Mouse (Mus musculus) heart, embryonic 15.5 days (tissue): ENCODE results near the gene Gm20532. TPM values are rescaled to one million over a fixed set of nuclear protein-coding genes. Genes with fewer than 3 reads are reported as not detected.

ENCODE experiments used
- ATAC-seq: fragments of 200-750 bp; cut with Nextera tagmentation; replicated peaks from 2 replicates; pipeline ENCODE4 v1.8.0; 2017; ENCODE audit warnings: low read depth, moderate TSS enrichment; ENCODE audit not compliant: insufficient number of reproducible peaks, insufficient read depth, low FRiP score
- H3K27ac ChIP-seq: fragments of 300-500 bp; sonication (generic); 2 replicates; pipeline ENCODE4 v1.5.1; 2015; ENCODE audit warnings: mild to moderate bottlenecking, inconsistent platforms
- H3K27me3 ChIP-seq: fragments of 300-500 bp; sonication (generic); 2 replicates; pipeline ENCODE4 v1.6.1; 2015; ENCODE audit warnings: inconsistent platforms
- H3K36me3 ChIP-seq: fragments of 300-500 bp; sonication (generic); 2 replicates; pipeline ENCODE4 v1.6.1; 2015; ENCODE audit warnings: mild to moderate bottlenecking, inconsistent platforms
- H3K4me1 ChIP-seq: fragments of 300-500 bp; sonication (generic); replicated peaks from 2 replicates; pipeline ENCODE4 v1.6.1; 2015; ENCODE audit warnings: inconsistent platforms
- H3K4me2 ChIP-seq: fragments of 300-500 bp; sonication (generic); 2 replicates; pipeline ENCODE4 v1.6.1; 2015; ENCODE audit warnings: inconsistent platforms, mild to moderate bottlenecking, moderate library complexity
- H3K4me3 ChIP-seq: fragments of 300-500 bp; sonication (generic); 2 replicates; pipeline ENCODE4 v1.5.1; 2015; ENCODE audit warnings: mild to moderate bottlenecking, inconsistent platforms
- H3K9ac ChIP-seq: fragments of 300-500 bp; sonication (generic); 2 replicates; pipeline ENCODE4 v1.6.1; 2015; ENCODE audit warnings: mild to moderate bottlenecking, inconsistent platforms
- H3K9me3 ChIP-seq: fragments of 300-500 bp; sonication (generic); replicated peaks from 2 replicates; pipeline ENCODE4 v1.6.1; 2016; ENCODE audit warnings: inconsistent platforms
- WGBS: fragments of 180-500 bp; shearing (Covaris S2); methylation state at CpG from one replicate; pipeline ENCODE4 v1.1.7; 2015; ENCODE audit warnings: mixed read lengths; 5-methylcytosine and 5-hydroxymethylcytosine counted together
- polyA plus RNA-seq: library from polyadenylated mRNA; unstranded; fragments of >200 nt; fragmentation: Nextera tagmentation; extraction: Ambion mirVana; gene quantifications from 2 replicates; pipeline ENCODE4 v1.2.1, GENCODE M21; 2015

The Gm20532 gene
- polyA plus RNA-seq, 1 experiment from 2014 or later, result not detected

DNA sequence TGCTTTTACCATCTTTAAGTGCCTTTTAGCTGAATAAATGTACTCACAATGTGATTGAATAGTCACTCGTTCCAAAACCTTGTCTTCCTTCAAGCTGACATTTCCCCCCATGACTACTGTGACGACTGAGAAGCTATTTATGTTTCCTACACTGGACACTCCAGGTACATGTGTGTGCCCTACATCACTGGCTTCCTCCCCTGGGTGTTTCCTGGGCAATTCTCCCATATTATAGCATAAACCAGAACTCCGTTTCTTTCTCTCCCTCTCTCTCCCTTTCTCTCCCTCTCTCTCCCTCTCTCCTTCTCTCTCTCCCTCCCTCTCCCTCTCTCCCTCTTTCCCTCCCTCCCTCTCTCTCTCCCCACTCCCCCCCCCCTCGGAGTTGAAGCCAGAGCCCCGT, 12.6 kb upstream of the Gm20532 start:
- Histone ChIP-seq H3K27ac (peak overlapping the region; percentile 86), H3K4me3 (no peak overlapping the region), H3K4me2 (peak overlapping the region; percentile 47), H3K4me1 (peaks cover 66% of the 10 kb centered on the region), H3K36me3 (no peaks in the 10 kb centered on the region), H3K27me3 (no peaks in the 10 kb centered on the region), H3K9ac (no peak overlapping the region), H3K9me3 (no peaks in the 10 kb centered on the region)
- ATAC-seq, result no peak
- 8% methylated on average over 5 of the region's 5 CpGs for WGBS

DNA sequence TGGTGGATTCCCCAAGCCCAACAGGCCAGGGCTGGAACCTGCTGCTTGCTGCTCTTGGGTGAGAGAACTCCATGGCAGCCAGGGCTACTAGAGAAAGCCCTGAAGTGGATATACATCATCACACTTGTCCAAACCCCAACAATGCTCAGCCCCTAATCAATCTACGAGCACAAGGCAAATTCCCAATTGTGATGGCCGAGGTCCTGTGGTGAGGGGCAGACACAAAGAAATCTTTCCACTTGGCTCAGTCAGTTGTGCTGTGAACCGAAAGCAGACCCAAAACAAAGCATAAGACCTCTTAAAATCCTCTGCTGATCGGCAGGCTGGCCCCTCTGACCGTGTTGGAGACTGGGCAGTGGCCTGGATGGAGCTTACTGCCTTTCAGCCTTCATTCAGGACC, 11.6 kb upstream of the Gm20532 start:
- ATAC-seq, result no peak
- no peaks in the 10 kb centered on the region for H3K9me3 ChIP-seq
- no peaks in the 10 kb centered on the region for H3K27me3 ChIP-seq
- H3K4me2 ChIP-seq, result no peak overlapping the region
- no peaks in the 10 kb centered on the region for H3K36me3 ChIP-seq
- H3K27ac ChIP-seq, result peak overlapping the region; percentile 86
- peaks cover 66% of the 10 kb centered on the region for H3K4me1 ChIP-seq
- WGBS, result 51% methylated on average over 5 of the region's 5 CpGs
- no peak overlapping the region for H3K4me3 ChIP-seq
- H3K9ac ChIP-seq, result no peak overlapping the region

DNA sequence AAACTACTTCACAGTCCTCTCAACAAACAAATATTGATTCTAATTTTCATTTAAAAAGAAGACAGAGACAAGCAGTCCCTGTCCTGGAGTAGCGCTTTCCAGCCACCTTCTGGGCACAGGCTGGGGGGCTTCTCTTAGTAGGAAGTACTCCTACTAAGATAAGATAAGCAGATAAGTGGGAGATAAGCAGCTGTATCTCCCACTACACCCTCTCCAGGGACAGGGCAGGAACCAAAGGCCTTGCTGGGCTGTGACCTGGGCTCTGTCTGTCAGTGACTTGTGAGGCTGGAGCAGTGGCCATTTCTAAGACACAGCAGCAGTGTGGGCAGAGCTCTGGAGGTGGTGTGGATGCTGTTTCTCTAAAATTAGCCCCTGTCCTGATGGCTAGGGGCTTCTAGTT, 11.1 kb upstream of the Gm20532 start:
- H3K4me2 ChIP-seq, result 0 out of 2 replicates have a peak overlapping the region, but pooled peaks have one; percentile 11
- H3K36me3 ChIP-seq, result no peaks in the 10 kb centered on the region
- ATAC-seq, result no peak
- 78% methylated on average over 1 of the region's 1 CpGs for WGBS
- H3K9me3 ChIP-seq, result no peaks in the 10 kb centered on the region
- H3K27me3 ChIP-seq, result no peaks in the 10 kb centered on the region
- H3K4me3 ChIP-seq, result no peak overlapping the region
- peak overlapping the region; percentile 78 for H3K27ac ChIP-seq
- H3K9ac ChIP-seq, result no peak overlapping the region
- H3K4me1 ChIP-seq, result peaks cover 67% of the 10 kb centered on the region

DNA sequence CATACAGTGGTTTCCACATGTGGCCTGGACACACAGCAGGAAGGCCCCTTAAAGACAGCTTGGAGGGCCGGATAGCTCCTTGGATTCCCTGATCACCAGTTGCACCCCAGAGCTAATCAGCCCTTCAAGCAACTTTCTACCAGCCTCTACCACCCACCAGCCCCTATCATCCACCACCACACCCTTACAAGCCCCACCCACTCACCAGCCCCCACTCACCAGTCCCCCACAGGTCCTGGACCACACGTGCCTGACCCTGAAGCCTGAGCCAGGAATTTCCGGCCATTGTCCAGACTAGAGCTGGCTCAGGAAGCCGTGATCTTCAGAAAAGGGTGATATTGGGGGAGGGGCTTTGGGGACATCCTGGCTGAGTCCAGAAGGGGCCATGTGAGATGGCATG, 10.6 kb upstream of the Gm20532 start:
- peaks cover 62% of the 10 kb centered on the region for H3K4me1 ChIP-seq
- no peaks in the 10 kb centered on the region for H3K36me3 ChIP-seq
- 0 out of 2 replicates have a peak overlapping the region, but pooled peaks have one; percentile 11 for H3K4me2 ChIP-seq
- no peaks in the 10 kb centered on the region for H3K9me3 ChIP-seq
- 42% methylated on average over 4 of the region's 4 CpGs for WGBS
- peak overlapping the region; percentile 78 for H3K27ac ChIP-seq
- no peaks in the 10 kb centered on the region for H3K27me3 ChIP-seq
- ATAC-seq, result peak; percentile 15; the same call in 1 of the 2 replicates
- H3K4me3 ChIP-seq, result no peak overlapping the region
- no peak overlapping the region for H3K9ac ChIP-seq

DNA sequence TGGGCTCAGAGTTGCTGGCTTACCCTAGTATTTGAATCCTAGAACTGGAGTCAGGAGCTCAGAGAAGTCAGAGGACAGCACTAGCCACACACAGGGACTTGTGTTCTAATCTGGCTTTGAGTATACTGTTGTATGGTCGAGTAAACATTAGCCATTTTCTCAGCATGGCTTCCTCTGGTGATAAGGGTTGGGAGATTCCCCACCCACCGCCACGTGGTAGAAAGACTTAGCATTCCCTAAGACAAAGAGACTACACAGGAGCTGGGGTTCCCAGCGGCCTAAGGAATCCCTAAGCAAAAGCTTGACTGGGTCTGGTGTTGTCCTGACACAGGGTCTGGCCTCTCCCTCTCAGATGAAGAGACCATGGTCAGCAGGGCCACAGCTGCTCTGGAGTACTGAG, 10.0 kb upstream of the Gm20532 start:
- Histone ChIP-seq H3K4me2 (no peak overlapping the region), H3K27ac (peak overlapping the region; percentile 78), H3K36me3 (no peaks in the 10 kb centered on the region), H3K4me3 (no peak overlapping the region), H3K9me3 (no peaks in the 10 kb centered on the region), H3K4me1 (peaks cover 59% of the 10 kb centered on the region), H3K27me3 (no peaks in the 10 kb centered on the region), H3K9ac (no peak overlapping the region)
- 52% methylated on average over 4 of the region's 4 CpGs for whole genome bisulfite sequencing
- no peak for ATAC-seq

DNA sequence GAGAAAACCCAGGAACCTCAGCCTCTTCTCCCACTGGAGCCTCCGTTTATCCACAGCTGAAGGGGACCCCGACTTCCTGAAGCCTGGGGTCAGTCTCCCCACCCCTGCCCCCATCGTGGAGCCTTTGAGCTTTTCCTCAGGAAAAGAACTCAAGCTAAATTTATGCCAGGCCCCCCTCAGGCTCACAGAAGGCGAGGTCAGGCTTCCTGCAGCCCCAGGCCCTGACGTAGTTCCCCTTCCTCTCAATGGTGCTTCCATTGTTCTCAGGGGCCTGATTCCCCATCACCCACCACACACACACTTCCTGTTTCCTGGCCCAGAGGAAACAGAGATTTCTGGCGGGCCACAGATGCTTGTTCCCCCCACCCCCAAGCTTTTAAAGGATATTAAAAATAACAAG, 8.1 kb upstream of the Gm20532 start:
- peak; percentile 48 for ATAC-seq
- H3K4me3 ChIP-seq, result no peak overlapping the region
- WGBS, result 50% methylated on average over 6 of the region's 6 CpGs
- H3K4me1 ChIP-seq, result peaks cover 48% of the 10 kb centered on the region
- no peaks in the 10 kb centered on the region for H3K9me3 ChIP-seq
- peak overlapping the region; percentile 78 for H3K27ac ChIP-seq
- no peaks in the 10 kb centered on the region for H3K36me3 ChIP-seq
- peak overlapping the region; percentile 36; the same call in 1 of the 2 replicates for H3K4me2 ChIP-seq
- no peaks in the 10 kb centered on the region for H3K27me3 ChIP-seq
- H3K9ac ChIP-seq, result 0 out of 2 replicates have a peak overlapping the region, but pooled peaks have one; percentile 8

DNA sequence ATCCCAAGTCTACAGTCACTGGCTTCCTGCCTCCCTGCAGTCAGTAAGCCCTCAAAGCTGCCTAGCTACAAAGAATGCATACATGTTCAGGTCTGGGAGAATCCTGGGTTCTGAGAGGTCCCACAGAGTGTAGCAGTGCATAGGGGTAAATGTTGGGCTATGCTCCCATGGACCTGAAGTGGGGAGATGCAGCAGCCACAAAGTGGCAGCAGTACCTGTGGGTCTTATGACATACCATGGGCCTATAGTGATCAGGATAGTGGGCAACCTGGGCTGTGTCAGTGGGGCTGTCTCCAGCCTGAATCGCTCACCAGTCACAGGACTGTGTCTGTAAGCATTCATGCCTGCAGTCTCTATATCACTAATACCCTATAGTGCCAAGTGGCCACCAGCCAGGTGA, 6.7 kb upstream of the Gm20532 start, which contains the start of gene Egfl7:
Gene Egfl7, plus strand, starts transcription at position 301 of the 400 bp plus-strand sequence.
- ATAC-seq, result no peak
- Histone ChIP-seq H3K9me3 (no peaks in the 10 kb centered on the region), H3K4me3 (no peak within 1 kb of the TSS), H3K4me1 (peaks cover 36% of the 10 kb centered on the region), H3K27me3 (no peaks in the 10 kb centered on the region), H3K27ac (peak within 1 kb of the TSS; percentile 55), H3K9ac (no peak within 1 kb of the TSS), H3K4me2 (no peak within 1 kb of the TSS; the same call in 1 of the 2 replicates), H3K36me3 (no peaks in the 10 kb centered on the region)
- WGBS, result 71% methylated on average over 1 of the region's 1 CpGs

DNA sequence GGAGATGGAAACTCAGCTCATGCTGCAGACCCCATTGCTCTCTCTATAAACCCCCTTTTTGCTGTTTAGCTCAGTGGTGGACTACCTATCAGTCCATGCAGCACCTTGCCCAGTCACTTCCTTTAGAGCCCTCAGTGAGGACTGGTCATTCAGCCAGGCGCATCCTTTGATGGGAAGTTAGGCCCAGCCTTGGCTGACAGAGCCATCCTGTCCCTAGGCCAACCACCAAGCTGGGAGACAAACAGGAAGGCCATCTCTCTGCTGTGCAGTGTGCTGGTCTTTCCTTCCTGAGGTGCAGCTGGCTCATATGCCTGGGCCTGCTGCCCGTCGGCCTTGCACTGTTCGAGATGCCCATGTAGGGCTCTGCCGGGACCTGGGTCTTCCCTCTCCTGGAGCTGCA, 5.7 kb upstream of the Gm20532 start:
- WGBS, result 74% methylated on average over 5 of the region's 5 CpGs
- H3K4me3 ChIP-seq, result no peak overlapping the region
- H3K4me2 ChIP-seq, result no peak overlapping the region
- peaks cover 27% of the 10 kb centered on the region for H3K4me1 ChIP-seq
- H3K9ac ChIP-seq, result no peak overlapping the region
- no peaks in the 10 kb centered on the region for H3K9me3 ChIP-seq
- no peaks in the 10 kb centered on the region for H3K36me3 ChIP-seq
- peak overlapping the region; percentile 54 for H3K27ac ChIP-seq
- no peaks in the 10 kb centered on the region for H3K27me3 ChIP-seq
- ATAC-seq, result no peak

DNA sequence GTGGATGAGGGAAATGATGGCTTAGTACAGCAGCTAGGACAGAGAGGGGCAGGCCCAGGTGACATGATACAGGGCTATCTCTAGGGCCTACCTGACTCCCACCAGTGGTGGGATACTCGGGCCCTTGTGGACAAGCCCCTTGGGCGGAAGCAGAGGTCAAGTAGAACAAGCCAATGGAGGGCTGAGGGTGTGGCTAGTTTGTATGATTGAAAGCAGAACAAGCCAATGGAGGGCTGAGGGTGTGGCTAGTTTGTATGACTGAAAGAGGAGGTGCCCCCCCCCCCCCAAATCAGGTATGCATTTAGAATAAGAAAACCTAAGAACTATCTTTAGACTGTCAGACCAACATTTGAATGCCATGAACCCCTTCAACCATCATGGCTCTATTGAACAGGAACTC, 4.2 kb upstream of the Gm20532 start:
- H3K4me3 ChIP-seq, result no peak overlapping the region
- no peaks in the 10 kb centered on the region for H3K27me3 ChIP-seq
- WGBS, result 59% methylated on average over 2 of the region's 2 CpGs
- no peak overlapping the region for H3K4me2 ChIP-seq
- H3K4me1 ChIP-seq, result peaks cover 26% of the 10 kb centered on the region
- H3K27ac ChIP-seq, result no peak overlapping the region
- ATAC-seq, result no peak
- H3K36me3 ChIP-seq, result no peaks in the 10 kb centered on the region
- H3K9me3 ChIP-seq, result no peaks in the 10 kb centered on the region
- no peak overlapping the region for H3K9ac ChIP-seq

DNA sequence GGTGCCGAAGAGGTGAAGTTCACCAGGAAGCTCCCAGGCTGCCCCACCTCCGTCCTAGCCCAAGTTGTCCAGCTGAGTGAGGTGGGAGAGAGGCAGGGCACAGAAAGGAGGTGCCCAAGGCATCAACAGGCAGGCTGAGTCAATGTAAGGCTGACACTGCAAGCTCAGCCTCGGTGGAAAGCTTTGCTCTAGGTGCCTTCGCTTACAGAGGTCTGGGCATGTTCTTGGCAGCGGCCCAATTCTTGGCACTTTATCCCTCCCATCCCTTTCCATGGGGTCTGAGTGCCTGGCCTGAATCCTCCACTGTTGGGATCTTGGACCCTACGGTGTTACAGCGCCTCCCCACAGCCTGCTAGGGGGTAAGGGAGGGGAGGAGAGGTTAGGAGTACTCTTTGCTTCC, 3.7 kb upstream of the Gm20532 start:
- 62% methylated on average over 7 of the region's 7 CpGs for WGBS
- ATAC-seq, result no peak

DNA sequence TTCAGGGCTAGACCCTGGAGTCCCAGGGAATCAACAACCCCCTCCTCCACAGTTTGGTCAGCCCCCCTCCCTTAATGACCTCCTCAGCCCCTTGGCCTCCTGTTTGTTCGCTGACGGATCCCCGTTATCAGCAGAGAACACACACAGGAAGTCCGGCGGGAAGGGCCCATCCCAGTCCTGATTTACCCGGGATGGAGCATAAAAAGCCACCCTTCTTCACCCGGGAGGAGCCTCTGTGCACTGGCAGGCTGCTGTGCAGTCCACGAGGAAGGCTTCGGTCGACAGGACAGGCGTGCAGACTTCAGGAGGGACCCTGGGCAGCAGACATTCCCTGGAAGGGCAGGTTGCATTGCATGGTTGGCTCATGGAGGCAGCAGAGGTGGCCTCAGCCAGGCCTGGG, 2.8 kb upstream of the Gm20532 start:
- H3K9me3 ChIP-seq, result no peaks in the 10 kb centered on the region
- H3K4me2 ChIP-seq, result peak overlapping the region; percentile 42
- peak; percentile 54 for ATAC-seq
- H3K9ac ChIP-seq, result peak overlapping the region; percentile 58
- peak overlapping the region; percentile 74 for H3K4me3 ChIP-seq
- H3K27ac ChIP-seq, result peak overlapping the region; percentile 83
- H3K36me3 ChIP-seq, result no peaks in the 10 kb centered on the region
- no peaks in the 10 kb centered on the region for H3K27me3 ChIP-seq
- peaks cover 31% of the 10 kb centered on the region for H3K4me1 ChIP-seq
- WGBS, result 31% methylated on average over 11 of the region's 11 CpGs

More for the DNA sequence above, 3.7 kb upstream of the Gm20532 start:
- Histone ChIP-seq H3K4me1 (peaks cover 26% of the 10 kb centered on the region), H3K4me3 (no peak overlapping the region), H3K4me2 (peak overlapping the region; percentile 42), H3K27ac (peak overlapping the region; percentile 83), H3K9ac (no peak overlapping the region), H3K9me3 (no peaks in the 10 kb centered on the region), H3K27me3 (no peaks in the 10 kb centered on the region), H3K36me3 (no peaks in the 10 kb centered on the region)

DNA sequence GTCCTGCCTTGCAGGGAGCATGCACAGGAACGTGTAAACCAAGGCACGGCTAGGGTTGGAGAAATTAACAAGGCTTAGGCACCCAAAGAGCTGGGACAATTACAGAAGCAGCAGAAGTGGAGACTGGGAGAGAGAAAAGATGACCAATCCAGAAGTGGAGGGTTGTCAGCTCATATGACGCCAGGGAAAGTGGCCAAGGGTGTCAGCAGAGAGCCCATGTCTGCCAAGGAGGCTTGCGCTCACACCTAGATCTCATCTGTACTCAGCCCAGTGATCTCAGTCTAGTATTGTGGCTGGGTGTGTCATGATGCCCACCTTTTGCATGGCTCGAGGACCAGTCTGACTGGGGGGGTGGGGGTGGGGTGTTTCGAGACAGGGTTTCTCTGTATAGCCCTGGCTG, 726 bp upstream of the Gm20532 start:
- 52% methylated on average over 6 of the region's 6 CpGs for WGBS
- Histone ChIP-seq H3K4me3 (peak overlapping the region; percentile 74), H3K27ac (peak overlapping the region; percentile 83), H3K27me3 (no peaks in the 10 kb centered on the region), H3K36me3 (no peaks in the 10 kb centered on the region), H3K9ac (peak overlapping the region; percentile 76), H3K4me2 (no peak overlapping the region), H3K4me1 (peaks cover 31% of the 10 kb centered on the region), H3K9me3 (no peaks in the 10 kb centered on the region)
- ATAC-seq, result no peak
